Mouse (Mus musculus) C2C12 (cell line): ENCODE measurements around the gene Ltbp2. TPM values are rescaled to one million over a fixed set of nuclear protein-coding genes. Genes with fewer than 3 reads are reported as not detected.

Experiments
- H3K27me3 ChIP-seq: one replicate; pipeline ENCODE4 v1.6.1; 2011; ENCODE audit not compliant: control insufficient read depth, insufficient read depth, insufficient read length
- H3K36me3 ChIP-seq: one replicate; pipeline ENCODE4 v1.6.1; 2011; ENCODE audit not compliant: control insufficient read depth, insufficient read depth
- H3K4me3 ChIP-seq: one replicate; pipeline ENCODE4 v1.5.1; 2011; ENCODE audit warnings: mild to moderate bottlenecking, control low read depth; ENCODE audit not compliant: poor library complexity, insufficient read depth, severe bottlenecking
- H3K79me2 ChIP-seq: one replicate; pipeline ENCODE4 v1.6.1; 2011; ENCODE audit not compliant: control insufficient read depth, insufficient read depth
- H3K79me3 ChIP-seq: one replicate; pipeline ENCODE4 v1.6.1; 2011; ENCODE audit warnings: low read depth, control low read depth
- H3ac ChIP-seq: one replicate; pipeline ENCODE3; 2011; ENCODE audit warnings: low read depth; ENCODE audit not compliant: control insufficient read depth, insufficient read length
- CEBPB ChIP-seq: IDR thresholded peaks from one replicate; pipeline ENCODE4 v1.6.1; 2011; ENCODE audit warnings: low read depth, mild to moderate bottlenecking, control low read depth, moderate library complexity
- CTCF ChIP-seq: IDR thresholded peaks from one replicate; pipeline ENCODE4 v1.5.1; 2011; ENCODE audit not compliant: control insufficient read depth, insufficient read depth, insufficient read length
- FOSL1 ChIP-seq: IDR thresholded peaks from one replicate; pipeline ENCODE4 v1.8.0; 2011; ENCODE audit warnings: mild to moderate bottlenecking, low read length; ENCODE audit not compliant: poor library complexity, insufficient read depth, severe bottlenecking
- MAX ChIP-seq: IDR thresholded peaks from one replicate; pipeline ENCODE4 v1.6.1; 2011; ENCODE audit warnings: mild to moderate bottlenecking, control low read depth
- MYOD1 ChIP-seq: IDR thresholded peaks from one replicate; pipeline ENCODE4 v1.6.1; 2011; ENCODE audit warnings: low read depth; ENCODE audit not compliant: control insufficient read depth, insufficient read length
- MYOG ChIP-seq: IDR thresholded peaks from one replicate; pipeline ENCODE4 v1.6.1; 2011; ENCODE audit not compliant: control insufficient read depth, insufficient read length; ENCODE audit errors: extremely low read depth
- USF1 ChIP-seq: IDR thresholded peaks from one replicate; pipeline ENCODE4 v1.6.1; 2011; ENCODE audit warnings: low read depth, mild to moderate bottlenecking, control low read depth, moderate library complexity
- polyA plus RNA-seq: library from polyadenylated mRNA; unstranded; fragments of >200 nt; fragmentation: generic; extraction: Trizol; gene quantifications from one replicate; pipeline ENCODE4 v1.2.1, GENCODE M21; 2012; ENCODE audit warnings: missing spikeins

Ltbp2 gene
- polyA plus RNA-seq, 1 experiment = 49.5 TPM

GRCm38 (mm10) chr12:84841158-84842140, 34.9 kb downstream of the Ltbp2 start:
- TF ChIP-seq MYOG (no peak), FOSL1 (no peak), MAX (no peak), CEBPB (no peak), USF1 (no peak), CTCF (no peak), MYOD1 (no peak)

DNA sequence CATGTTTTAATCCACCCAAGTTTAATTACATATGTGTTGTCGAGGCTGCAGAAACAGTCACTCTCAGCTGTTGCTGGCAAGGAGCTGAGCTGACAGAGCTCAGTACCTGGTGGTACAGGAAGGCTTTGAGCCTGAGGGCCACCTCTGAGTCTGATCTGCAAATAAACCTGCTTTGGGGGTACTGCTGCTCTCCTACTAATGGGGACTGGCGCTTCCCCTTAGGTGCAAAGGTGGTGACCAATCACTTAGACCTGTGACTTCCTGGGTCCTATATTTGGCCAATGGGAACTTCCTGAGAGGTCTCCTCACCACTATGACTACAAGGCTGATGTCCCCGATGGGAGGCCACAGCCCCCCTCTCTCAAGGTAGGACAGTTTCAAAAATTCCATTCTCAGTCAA, 35.6 kb downstream of the Ltbp2 start:
- Histone ChIP-seq H3K27me3 (no peaks in the 10 kb centered on the region), H3K79me2 (peaks cover 19% of the 10 kb centered on the region), H3K4me3 (no peak overlapping the region), H3K79me3 (peaks cover 5% of the 10 kb centered on the region), H3ac (no peak overlapping the region), H3K36me3 (peaks cover 25% of the 10 kb centered on the region)
- TF ChIP-seq FOSL1 = no peak
- no peak for TF ChIP-seq USF1
- TF ChIP-seq MYOD1 = no peak
- no peak for TF ChIP-seq CEBPB
- TF ChIP-seq CTCF = no peak
- no peak for TF ChIP-seq MAX
- no peak for TF ChIP-seq MYOG

More at GRCm38 (mm10) chr12:84841158-84842140, 34.9 kb downstream of the Ltbp2 start:
- no peak overlapping the region for H3K4me3 ChIP-seq
- peaks cover 19% of the 10 kb centered on the region for H3K79me2 ChIP-seq
- peaks cover 25% of the 10 kb centered on the region for H3K36me3 ChIP-seq
- peaks cover 5% of the 10 kb centered on the region for H3K79me3 ChIP-seq
- no peak overlapping the region for H3ac ChIP-seq
- no peaks in the 10 kb centered on the region for H3K27me3 ChIP-seq

DNA sequence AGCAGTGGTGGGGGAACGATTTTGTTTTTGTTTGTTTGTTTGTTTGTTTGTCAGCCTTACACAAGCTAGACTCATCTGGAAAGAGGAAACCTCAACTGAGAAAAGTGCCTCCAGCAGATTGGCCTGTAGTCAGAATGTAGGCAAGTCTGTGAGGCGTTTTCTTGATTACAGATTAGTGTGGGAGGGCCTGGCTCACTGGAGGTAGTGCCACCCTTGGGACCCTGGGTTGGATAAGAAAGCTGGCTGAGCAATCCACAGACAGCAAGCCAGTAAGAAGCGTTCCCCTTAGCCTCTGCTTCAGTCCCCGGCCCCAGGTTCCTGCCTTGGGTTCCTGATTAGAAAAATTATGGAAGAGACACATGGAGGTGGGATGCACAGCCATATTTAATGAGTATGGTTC, 36.4 kb downstream of the Ltbp2 start:
- Histone ChIP-seq H3K36me3 (peaks cover 28% of the 10 kb centered on the region), H3K79me2 (peaks cover 14% of the 10 kb centered on the region), H3ac (no peak overlapping the region), H3K4me3 (no peak overlapping the region), H3K79me3 (peaks cover 5% of the 10 kb centered on the region), H3K27me3 (no peaks in the 10 kb centered on the region)
- TF ChIP-seq CEBPB (no peak), MYOG (no peak), MAX (no peak), CTCF (no peak), FOSL1 (no peak), MYOD1 (no peak), USF1 (no peak)

DNA sequence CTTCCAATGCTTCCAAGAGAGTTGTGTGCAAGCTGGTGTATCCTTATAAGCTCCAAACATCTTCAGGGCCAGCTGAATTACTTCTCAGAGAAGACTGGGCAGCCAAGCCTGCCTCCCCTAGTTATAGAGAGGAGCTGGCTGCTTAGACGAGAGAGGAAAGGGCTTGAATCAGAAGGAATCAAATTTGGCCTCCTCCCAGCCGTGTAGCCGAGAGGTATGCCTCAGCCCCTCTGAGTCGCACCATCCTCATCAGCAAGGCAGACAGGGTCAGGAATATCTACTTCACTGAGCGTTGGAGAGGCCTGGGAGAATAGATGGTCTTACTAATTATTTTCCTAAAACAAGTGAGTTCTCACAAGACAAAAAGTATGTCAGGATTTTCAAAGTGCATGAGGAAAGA, 40.7 kb downstream of the Ltbp2 start:
- peaks cover 9% of the 10 kb centered on the region for H3K36me3 ChIP-seq
- H3K27me3 ChIP-seq = no peaks in the 10 kb centered on the region
- TF ChIP-seq MYOD1 = no peak
- TF ChIP-seq MAX = no peak
- TF ChIP-seq MYOG = no peak
- TF ChIP-seq USF1 = no peak
- TF ChIP-seq CEBPB = no peak
- TF ChIP-seq FOSL1 = no peak
- no peak for TF ChIP-seq CTCF
- no peak overlapping the region for H3ac ChIP-seq
- H3K4me3 ChIP-seq = no peak overlapping the region
- H3K79me3 ChIP-seq = no peaks in the 10 kb centered on the region
- H3K79me2 ChIP-seq = no peaks in the 10 kb centered on the region

GRCm38 (mm10) chr12:84834773-84835172, 41.6 kb downstream of the Ltbp2 start:
- H3K27me3 ChIP-seq = no peaks in the 10 kb centered on the region
- H3K36me3 ChIP-seq = peaks cover 12% of the 10 kb centered on the region
- no peak overlapping the region for H3K4me3 ChIP-seq
- H3K79me3 ChIP-seq = no peaks in the 10 kb centered on the region
- no peaks in the 10 kb centered on the region for H3K79me2 ChIP-seq
- no peak overlapping the region for H3ac ChIP-seq
- TF ChIP-seq CTCF (no peak), MYOG (no peak), USF1 (no peak), FOSL1 (no peak), CEBPB (no peak)
